Mouse (Mus musculus): Measurements from ENCODE around the gene Gm20521.
"Not testable (repeated sequence)": the region's sequence is repeated elsewhere in the genome, so short reads cannot be mapped to it uniquely, and the experiment has no call there.

Gm20521 gene

DNA sequence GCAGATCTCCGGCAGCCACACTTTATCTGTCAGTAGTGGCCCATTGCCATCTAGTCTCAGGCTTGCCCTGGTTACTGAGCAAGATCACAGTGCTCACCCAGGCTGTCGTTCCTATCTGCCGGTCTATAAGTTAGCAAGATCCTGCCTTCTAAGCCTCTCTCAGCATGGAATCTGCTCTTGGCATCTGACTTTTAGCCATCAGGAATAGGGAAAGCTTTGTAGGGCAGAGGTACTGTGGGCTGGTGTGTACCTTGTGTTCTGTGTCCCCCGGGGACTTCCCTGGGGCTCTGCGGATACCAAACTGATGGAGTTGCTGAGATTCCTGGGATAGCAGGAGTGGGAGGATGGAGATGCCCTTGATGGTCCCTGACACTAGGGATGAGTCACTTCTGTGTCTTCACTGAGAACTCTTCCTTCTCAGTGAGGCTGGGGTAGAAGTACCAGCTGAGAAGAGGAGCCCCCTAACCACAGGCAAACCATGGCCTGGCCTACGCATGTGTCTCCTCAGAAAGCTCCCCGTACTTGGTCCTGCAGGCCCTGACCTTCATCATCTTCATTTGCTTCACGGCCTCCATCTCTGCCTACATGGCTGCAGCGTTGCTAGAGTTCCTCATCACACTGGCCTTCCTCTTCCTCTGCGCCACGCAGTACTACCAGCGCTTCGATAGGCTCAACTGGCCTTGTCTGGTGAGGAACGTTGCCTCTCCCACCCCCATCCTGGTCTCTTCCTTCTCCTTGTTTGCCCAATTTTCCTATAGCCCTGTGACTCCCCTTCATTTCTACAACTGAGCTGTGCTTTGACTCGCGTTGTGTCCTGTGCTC lies 54.3 kb downstream of the Gm20521 start:
- no peak for DNase-seq

GRCm38 (mm10) chr14:54938431-54939219 lies 55.4 kb downstream of the Gm20521 start:
- no peak for DNase-seq

DNA sequence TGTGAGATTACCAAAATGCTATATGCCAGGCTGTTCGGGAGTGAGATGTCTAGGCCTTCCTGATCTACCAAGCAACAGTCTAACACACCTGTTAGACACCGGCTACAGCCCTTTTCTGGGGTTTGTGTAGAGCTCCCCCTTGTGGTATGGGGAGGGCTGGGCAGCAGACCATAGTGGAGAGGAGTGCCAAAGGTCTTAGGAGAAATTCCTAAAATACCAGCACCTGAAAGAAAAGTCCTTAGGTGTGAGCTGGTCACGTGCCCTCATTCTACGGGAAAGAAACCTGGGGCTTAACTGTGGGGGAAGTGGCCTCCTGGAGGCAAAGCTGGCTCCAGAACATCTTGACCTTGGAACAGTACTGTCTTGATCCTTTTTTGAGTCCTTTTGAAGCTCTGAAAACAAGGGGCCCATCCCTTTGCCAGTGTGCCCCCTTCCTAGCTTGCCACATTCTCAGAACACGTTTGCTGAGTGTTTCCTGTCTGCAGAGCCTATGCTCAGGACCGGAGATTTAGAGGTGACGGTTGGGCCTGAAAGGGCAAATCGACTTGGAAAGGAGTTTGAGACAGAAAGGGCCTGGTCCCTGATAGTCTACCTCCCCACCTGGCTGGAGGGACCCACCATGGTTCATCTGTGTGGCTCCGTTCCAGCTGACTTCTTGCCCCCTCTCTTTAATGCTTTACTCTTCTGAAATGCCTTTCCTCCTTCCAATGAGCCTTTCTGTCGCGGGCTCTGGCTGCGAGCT lies 56.4 kb downstream of the Gm20521 start:
- peak in 1 of 2 experiments; percentile 32 for DNase-seq

DNA sequence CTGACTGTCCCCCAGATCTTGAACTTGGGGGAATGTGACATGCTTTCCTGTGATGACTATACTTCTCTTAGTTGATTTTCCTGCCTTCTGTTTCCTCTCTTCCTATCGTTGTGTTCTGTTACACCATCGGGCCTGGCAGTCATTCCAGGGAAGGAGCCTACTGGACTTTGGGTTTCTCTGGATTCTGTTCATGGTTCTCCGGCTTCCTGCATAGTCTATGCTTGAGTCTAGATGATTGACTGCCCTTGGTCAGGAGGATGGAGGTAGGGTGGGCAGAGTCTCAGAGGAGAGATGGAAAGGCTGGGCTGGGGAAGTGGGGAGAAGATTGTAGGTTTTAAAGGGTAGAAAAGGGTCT lies 56.9 kb downstream of the Gm20521 start:
- DNase-seq = no peak

DNA sequence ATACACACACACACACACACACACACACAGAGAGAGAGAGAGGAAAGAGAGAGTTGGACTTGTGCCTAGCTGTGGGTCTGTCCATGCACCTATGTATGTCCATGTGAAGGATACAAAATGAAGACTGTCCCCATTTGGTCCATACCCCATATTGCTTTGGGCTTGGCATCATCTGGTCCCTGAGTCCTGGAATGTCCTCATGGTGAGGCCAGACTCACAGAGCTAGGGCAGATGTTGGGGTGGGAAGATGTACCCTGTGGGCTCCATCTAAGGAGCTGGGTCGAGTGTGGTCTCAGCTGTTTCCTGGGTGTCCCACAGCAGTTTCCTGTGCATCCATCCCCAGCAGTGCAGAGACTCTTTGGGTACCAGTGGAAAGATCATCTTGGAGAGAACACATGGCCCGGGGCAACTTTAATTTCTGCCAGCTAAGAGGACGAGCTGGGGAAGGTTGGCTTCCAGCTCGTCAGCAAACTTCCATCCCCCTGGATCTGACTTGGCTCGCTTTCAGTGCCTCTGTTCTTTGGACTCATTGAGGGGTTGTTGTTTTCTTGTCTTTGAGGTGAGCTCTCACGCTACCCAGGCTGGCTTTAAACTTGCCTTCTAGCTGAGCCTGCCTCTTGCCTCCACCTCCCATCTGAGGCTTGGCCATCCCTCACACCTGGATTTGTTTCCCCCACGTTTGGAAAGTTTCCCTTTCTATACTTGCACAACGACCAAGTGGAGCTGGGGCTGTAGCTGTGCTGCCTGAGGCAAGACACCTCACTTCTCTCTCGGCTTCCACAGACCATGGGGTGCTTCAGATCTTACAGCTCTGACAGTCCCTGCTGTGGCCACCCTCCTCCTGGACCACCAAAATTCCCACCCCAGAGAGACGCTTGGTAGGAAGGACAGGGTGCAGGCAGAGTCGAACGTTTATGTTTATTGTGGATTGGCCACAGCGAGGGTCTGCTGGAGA lies 58.1 kb downstream of the Gm20521 start:
- DNase-seq = no peak

GRCm38 (mm10) chr14:54942479-54942878 lies 59.2 kb downstream of the Gm20521 start:
- DNase-seq = no peak

- no peak for DNase-seq
Observed at GRCm38 (mm10) chr14:54943971-54944370, 60.7 kb downstream of the Gm20521 start.

- no peak for DNase-seq
Observed at GRCm38 (mm10) chr14:54944939-54945338, 61.7 kb downstream of the Gm20521 start.

DNA sequence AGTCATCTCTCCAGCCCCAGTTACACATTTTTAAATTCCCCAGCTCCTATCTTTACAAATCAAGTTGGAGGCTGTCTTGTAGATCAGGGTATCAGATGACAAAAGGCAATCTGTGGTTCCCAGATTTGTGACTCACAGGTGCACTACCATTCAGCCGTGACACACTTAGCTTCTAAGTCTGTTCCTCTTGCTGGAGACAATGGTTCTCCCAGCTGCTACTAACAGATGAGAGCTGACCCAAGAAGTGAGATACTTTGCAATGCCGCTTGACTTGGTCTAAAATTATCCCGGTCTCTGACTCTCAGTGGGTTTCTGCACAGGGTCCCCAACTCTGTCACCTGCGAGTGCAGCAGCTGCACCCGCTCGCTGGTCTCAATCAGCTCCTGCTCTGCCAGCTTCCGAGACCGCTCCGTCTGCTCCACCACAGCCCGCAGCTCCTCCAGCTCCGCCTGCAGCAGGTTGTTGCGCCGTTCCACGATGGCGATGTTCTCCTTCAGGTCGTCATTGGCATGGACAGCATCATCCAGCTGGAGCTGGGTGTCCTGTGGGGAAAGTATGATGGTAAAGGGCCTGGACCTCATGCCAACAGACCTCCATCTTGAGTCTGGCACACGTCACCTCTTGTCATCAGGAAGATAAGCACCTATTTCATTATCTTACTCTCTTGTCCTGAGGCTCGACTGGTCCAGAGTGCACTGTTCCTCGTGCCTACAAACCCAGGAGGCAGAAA lies 62.9 kb downstream of the Gm20521 start:
- no peak for DNase-seq

DNA sequence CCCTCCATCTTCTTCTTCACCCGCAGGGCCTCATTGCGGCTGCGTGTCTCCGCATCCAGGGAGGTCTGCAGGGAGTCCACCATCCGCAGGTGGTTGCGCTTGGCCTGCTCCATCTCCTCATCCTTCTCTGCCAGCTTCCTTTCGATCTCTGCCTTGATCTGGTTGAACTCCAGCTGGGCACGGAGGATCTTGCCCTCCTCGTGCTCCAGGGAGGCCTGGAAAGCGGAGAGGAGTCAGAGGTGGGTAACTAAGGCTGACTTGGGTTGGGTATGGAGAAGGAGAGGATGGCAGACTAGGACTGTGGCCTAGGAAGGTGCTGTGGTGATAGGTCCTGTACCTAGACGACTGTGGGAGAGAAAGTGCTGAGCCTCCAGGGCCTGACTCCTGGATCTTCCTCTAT lies 63.8 kb downstream of the Gm20521 start:
- DNase-seq = not testable (repeated sequence)
